Mouse (Mus musculus): ENCODE results near the gene Asic4. TPM values are rescaled to one million over a fixed set of nuclear protein-coding genes. Genes with fewer than 3 reads are reported as not detected.

The Asic4 gene
- polyA plus RNA-seq (2017; shearing (Covaris generic)), result not detected

GRCm38 (mm10) chr1:75450314-75451005, at the start of gene Asic4:
TSS of gene Asic4 (plus strand) at chr1:75450436.

GRCm38 (mm10) chr1:75435475-75436328, 14.5 kb upstream of the Asic4 start, which contains the start of gene Gmppa:
TSS of gene Gmppa (plus strand) at chr1:75435930.

GRCm38 (mm10) chr1:75478916-75479634, 28.8 kb downstream of the Asic4 start, which contains the start of the genes Chpf and Tmem198:
TSS of gene Chpf (minus strand) at chr1:75479307.
TSS of gene Tmem198 (plus strand) at chr1:75479532.

GRCm38 (mm10) chr1:75505956-75506831, 56.0 kb downstream of the Asic4 start, which contains the start of gene Obsl1:
TSS of gene Obsl1 (minus strand) at chr1:75506452.

GRCm38 (mm10) chr1:75507006-75507405, 56.8 kb downstream of the Asic4 start, which contains the start of gene Inha:
TSS of gene Inha (plus strand) at chr1:75507077.

GRCm38 (mm10) chr1:75521321-75522031, 71.2 kb downstream of the Asic4 start, which contains the start of gene Stk11ip:
TSS of gene Stk11ip (plus strand) at chr1:75521529.

Other genes with a start within 250 kb of the Asic4 start
- 6.6 TPM for gene Glb1l, start 239.6 kb upstream of the Asic4 start, polyA plus RNA-seq (2017; shearing (Covaris generic))
- 59.6 TPM for gene Stk16, start 239.6 kb upstream of the Asic4 start, polyA plus RNA-seq (2017; shearing (Covaris generic))
- 309 TPM for gene Tuba4a, start 230.6 kb upstream of the Asic4 start, polyA plus RNA-seq (2017; shearing (Covaris generic))
- gene A630095N17Rik, start 218.3 kb upstream of the Asic4 start, polyA plus RNA-seq (2017; shearing (Covaris generic)), result not detected
- gene Dnajb2, start 214.0 kb upstream of the Asic4 start, polyA plus RNA-seq (2017; shearing (Covaris generic)), result 151 TPM
- 0.17 TPM for gene Ptprn, start 185.9 kb upstream of the Asic4 start, polyA plus RNA-seq (2017; shearing (Covaris generic))
- gene Resp18, start 172.0 kb upstream of the Asic4 start, polyA plus RNA-seq (2017; shearing (Covaris generic)), result not detected
- gene Dnpep, start 132.4 kb upstream of the Asic4 start, polyA plus RNA-seq (2017; shearing (Covaris generic)), result 48.6 TPM
- gene Des, start 90.1 kb upstream of the Asic4 start, polyA plus RNA-seq (2017; shearing (Covaris generic)), result not detected
- 0.91 TPM for gene Speg, start 75.1 kb upstream of the Asic4 start, polyA plus RNA-seq (2017; shearing (Covaris generic))
- gene Gmppa, start 14.5 kb upstream of the Asic4 start, polyA plus RNA-seq (2017; shearing (Covaris generic)), result 72.5 TPM
- gene Chpf, start 28.9 kb downstream of the Asic4 start, polyA plus RNA-seq (2017; shearing (Covaris generic)), result 33.8 TPM
- 1.7 TPM for gene Tmem198, start 29.1 kb downstream of the Asic4 start, polyA plus RNA-seq (2017; shearing (Covaris generic))
- 1.2 TPM for gene Obsl1, start 56.0 kb downstream of the Asic4 start, polyA plus RNA-seq (2017; shearing (Covaris generic))
- gene Inha, start 56.6 kb downstream of the Asic4 start, polyA plus RNA-seq (2017; shearing (Covaris generic)), result not detected
- gene Stk11ip, start 71.1 kb downstream of the Asic4 start, polyA plus RNA-seq (2017; shearing (Covaris generic)), result 32.1 TPM
- gene Slc4a3, start 95.8 kb downstream of the Asic4 start, polyA plus RNA-seq (2017; shearing (Covaris generic)), result not detected